Mouse (Mus musculus): Measurements from ENCODE around the gene Tyrobp.

The Tyrobp gene

DNA sequence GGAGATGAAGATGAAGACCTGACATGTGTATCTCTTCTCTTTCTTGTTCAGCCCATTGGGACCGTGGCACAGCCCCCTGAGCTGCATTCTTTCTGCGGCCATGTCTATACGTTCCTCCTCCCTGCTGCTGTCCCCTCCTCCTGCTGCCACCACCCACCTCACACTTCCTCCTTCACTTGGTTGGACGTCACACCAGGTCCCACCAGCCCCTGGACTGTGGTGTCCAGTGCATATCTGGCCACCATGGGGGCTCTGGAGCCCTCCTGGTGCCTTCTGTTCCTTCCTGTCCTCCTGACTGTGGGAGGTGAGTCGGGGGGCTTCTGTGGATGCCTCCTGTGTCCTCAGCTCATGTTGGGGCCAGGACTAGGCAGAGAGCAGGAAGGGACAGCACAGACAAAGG, at the start of gene Tyrobp:
TSS of gene Tyrobp (plus strand) at position 165 of the 400 bp plus-strand sequence.
- TF ChIP-seq GATA4 (IDR thresholded peaks at IDR 0.05; ENCODE audit: insufficient replicate concordance, low read length) = no peak

DNA sequence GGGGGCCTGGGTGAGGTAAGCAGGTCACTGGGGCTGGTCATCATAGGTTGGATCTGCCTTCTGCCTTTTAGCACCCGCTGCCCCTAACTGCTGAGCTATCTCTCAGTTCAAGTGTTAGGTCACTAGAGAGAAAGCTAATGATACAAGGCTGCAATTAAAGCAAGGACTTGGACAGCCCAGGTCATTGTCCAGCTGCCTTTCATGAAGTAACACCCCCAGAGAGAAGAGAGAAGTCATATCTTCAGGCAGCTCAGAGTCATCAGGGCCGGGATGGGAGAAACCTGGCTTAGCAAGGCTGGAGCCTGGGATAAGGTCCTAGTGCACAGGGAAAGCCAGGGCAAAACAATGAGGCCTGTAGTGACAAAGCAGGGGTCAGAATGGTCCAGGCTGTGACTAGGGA, 46.1 kb upstream of the Tyrobp start:
- no peak for TF ChIP-seq GATA4 (IDR thresholded peaks at IDR 0.05; ENCODE audit: insufficient replicate concordance, low read length)

DNA sequence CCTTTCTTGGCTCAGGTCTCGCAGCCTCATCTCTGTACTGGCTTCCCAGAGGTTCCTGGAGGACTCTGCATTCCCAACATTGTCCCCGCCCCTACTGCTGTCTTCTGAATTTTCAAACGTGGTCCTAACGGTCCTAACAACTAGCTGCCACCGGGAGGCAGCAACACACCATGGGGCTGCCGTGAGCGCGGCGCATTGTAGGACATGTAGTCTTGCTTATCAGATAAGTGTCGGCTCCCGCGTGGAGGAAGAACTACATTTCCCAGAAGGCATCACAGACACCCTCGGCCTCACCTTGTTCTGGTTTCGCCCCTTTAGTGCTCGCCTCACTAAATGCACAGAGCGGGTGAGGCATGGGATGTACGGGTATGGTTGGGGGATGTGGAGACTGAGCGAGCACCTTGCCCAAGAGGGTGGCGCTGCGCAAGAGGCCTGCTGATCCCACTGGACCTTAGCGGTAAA, 40.0 kb upstream of the Tyrobp start:
- peak; percentile 99 for TF ChIP-seq GATA4 (IDR thresholded peaks at IDR 0.05; ENCODE audit: insufficient replicate concordance, low read length)

DNA sequence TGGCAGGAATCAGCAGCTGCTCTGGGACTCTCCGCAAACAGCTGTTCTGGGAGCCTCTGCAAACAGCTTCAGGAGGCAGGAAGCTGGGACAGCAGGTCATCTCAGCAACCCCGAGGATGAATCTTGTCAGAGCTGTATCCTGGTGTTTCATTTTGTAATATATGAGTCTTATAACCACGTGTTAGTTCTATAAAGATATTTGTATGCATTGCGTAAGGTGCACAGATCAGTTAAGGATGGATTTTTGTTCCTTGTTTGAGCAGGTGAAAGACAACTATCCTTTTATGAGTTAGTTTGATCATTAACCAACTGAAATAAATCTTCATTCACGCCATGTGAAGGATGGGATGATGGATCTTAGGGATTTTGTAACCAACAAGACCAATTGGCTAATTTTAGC, 33.5 kb upstream of the Tyrobp start:
- no peak for TF ChIP-seq GATA4 (IDR thresholded peaks at IDR 0.05; ENCODE audit: insufficient replicate concordance, low read length)

DNA sequence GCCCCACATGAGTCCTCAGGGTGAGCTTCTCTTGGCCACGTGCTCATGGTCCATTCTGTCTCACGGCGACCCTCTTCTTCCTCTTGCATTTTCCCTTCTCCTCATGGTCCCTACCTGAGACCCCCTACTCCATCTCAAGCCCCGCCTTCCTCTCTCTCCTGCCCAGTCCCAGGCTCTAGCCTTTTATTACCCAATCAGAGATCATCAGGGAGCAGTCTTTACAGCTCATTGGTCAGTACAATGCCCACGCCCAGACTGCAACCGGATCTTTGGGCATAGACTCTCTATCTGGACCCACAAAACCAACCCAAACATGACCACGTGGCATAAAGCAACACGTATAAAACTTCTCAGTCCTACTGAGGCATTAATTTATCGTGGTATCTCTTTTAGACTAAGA, 29.5 kb upstream of the Tyrobp start:
- TF ChIP-seq GATA4 (IDR thresholded peaks at IDR 0.05; ENCODE audit: insufficient replicate concordance, low read length) = no peak

DNA sequence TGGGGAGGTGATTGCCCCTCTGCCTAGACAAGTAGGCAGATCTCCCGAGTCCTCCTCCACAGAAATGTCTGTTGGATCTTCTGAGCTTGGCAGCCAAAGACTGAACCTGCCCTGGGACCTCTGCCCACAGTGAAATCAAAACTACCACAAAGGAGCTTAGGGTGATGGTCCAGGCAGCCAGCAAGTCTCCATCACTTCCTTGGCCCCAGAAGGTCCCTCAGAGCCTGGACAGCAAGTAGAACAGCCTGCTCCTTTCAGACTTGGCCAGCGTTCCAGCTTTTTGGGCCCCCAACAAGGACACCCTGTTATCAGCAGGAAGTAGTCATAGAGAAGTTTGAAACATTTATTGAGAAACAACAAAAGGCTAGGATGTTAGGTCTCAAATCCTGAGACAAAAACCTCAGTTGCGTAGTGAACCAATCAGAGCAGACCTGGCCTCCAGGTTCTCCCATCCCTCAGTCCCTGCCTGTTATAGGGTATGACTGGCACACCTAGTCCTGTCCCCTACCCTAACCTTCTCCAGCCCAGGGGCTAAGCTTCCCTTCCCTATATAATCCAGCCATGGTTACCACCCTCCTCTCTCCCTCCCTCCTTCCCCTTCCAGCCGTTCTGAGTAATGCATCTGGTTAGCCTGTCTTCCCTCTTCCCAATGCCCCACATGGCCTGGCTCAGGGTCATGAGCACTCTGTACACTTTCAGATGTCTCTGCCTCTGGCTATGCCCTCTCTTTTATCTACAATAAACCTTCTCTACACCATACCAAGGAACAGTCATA, 20.6 kb upstream of the Tyrobp start:
- no peak for TF ChIP-seq GATA4 (IDR thresholded peaks at IDR 0.05; ENCODE audit: insufficient replicate concordance, low read length)

DNA sequence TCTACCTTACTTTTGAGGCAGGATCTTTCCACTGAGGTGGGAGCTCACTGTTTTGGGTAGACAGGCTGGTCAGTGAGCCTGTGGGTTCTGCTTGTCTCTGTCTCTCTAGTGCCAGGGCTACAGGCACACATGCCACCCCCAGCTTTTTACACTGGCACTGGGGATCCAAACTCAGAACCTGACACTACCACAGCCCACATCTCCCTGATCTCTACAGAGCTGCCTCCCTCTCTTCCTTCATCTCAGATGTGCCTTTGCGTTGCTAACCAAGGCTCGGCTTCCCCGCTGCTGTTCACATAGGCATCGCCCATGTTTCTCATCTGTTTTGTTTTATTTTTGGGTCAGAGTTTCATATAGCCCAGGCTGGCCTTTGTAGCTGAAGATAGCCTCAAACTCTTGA, 19.9 kb upstream of the Tyrobp start:
- no peak for TF ChIP-seq GATA4 (IDR thresholded peaks at IDR 0.05; ENCODE audit: insufficient replicate concordance, low read length)

DNA sequence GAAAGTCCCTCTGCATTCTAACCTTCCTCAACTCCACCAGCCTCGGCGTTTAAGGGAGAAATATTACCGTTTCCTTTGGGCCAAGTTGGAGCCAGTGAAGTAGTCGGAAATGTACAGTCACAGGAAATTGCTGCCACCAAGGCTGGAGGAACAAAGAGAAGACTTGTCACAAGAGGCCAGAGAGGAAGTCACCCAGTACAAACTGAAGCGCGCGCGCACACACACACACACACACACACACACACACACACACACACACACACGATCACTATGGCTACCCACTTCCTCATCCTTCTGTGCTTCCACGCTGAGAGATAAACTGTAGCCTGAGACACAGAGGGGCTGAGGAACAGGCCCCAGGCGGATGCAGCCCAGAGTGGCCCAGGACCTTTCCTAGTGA, 19.2 kb upstream of the Tyrobp start:
- peak; percentile 78 for TF ChIP-seq GATA4 (IDR thresholded peaks at IDR 0.05; ENCODE audit: insufficient replicate concordance, low read length)

DNA sequence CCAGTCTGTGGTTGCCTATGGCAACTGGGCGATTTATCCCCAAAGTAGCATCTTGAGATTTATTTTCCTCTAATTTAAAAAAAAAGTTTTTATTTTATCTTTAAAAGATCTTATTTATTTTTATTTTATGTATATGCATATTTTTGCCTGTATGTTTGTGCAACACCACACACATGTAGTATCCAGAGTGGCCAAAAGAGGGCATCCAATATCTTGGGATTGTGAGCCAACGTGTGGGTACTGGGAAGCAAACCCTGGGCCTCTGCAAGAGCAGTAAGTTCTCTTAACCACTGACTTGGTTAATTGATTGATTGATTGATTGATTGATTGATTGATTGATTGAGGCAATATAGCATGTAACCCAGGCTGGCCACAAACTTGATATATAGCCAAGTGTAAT, 18.7 kb upstream of the Tyrobp start:
- TF ChIP-seq GATA4 (IDR thresholded peaks at IDR 0.05; ENCODE audit: insufficient replicate concordance, low read length) = no peak

DNA sequence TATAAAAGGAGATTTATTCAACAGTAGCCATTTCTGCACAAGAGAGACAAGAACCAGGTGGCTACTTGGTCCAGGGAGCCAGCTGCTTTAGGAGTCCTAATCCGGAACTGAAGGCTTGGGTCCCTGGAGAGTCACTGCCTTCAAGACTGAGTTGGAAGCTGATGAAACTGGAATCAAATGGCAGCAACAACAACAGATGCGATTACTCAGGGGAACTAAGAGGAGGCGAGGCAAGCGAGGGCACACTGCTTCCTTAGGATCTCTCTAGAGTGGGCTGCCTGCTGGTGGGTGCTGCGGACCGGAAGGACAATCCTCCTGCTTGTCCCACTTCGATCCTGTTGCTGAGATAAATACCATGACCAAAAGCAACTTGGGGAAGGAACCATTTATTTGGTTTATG, 13.9 kb upstream of the Tyrobp start:
- no peak for TF ChIP-seq GATA4 (IDR thresholded peaks at IDR 0.05; ENCODE audit: insufficient replicate concordance, low read length)

DNA sequence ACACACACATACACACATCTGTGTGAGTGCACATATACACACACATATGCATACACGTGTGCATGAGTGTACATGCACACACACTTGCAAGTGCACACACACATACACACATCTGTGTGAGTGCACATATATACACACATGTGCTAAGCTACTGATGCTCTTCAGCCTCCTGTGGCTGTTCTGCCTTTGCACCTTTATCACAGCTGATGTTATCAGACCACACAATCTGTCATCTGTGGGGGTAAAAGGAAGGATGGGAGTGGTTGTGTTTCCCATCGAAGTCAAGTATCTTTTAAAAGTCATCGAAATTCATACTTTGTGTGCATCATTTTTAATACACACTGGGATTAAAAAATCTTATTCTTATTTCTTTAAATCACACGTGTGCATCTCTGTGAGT, 11.2 kb upstream of the Tyrobp start:
- no peak for TF ChIP-seq GATA4 (IDR thresholded peaks at IDR 0.05; ENCODE audit: insufficient replicate concordance, low read length)

DNA sequence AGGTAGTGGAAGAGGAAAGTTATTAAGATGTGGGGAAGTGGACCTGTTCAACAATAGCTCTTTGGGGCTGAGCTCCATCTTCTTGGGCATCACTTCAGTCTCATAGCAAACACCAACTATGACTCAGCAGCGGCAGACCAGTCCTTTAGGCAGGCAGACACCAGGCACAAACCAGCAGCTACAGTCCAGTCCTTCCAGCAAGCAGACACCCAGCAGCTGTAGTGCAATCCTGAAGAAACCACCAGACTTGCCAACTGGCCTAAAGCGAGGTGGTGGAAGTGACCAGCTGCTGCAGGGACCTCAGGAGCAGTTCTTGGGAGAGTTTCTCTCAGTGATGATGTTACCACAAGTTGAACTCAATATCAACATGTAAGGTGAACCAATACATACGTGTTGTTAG, 4.9 kb upstream of the Tyrobp start:
- no peak for TF ChIP-seq GATA4 (IDR thresholded peaks at IDR 0.05; ENCODE audit: insufficient replicate concordance, low read length)

DNA sequence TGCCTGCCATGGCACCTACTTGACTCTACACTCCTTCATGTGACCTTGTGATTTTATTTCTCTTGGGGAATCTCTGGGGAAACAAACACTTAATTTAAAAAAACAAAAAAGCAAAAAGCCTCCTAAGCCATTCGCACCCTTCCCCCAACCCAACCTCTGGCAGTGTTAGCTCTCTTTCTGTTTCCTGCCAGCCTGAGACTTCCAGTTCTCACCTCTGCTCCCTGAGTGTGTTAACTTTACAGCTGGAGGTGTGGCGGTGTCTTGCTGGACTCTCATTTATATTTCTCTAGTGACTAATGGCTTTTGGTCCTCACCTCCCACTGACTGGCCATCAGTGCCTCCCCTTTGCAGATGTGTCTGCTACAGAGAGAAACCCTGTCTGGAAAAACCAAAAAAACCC, 3.8 kb upstream of the Tyrobp start:
- TF ChIP-seq GATA4 (IDR thresholded peaks at IDR 0.05; ENCODE audit: insufficient replicate concordance, low read length) = no peak

DNA sequence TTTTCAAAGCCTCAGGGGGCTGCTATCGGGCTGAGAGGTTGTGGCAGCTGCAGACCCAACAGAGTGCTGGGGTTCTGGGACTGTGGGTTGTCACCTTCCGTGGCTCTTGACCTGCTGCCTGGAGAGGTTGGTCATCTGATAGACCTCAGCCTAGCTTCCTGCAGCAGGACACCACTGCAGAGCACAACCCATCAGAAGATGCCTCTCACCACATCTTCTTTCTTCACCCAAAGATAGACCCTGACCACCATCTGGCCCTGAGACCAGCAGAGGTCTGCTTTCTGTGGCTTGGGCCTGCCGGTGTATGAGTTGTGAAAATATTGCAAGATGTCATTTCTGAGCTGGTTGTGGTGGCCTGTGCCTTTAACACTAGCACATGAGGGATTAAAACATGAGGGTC, 2.5 kb upstream of the Tyrobp start:
- no peak for TF ChIP-seq GATA4 (IDR thresholded peaks at IDR 0.05; ENCODE audit: insufficient replicate concordance, low read length)

DNA sequence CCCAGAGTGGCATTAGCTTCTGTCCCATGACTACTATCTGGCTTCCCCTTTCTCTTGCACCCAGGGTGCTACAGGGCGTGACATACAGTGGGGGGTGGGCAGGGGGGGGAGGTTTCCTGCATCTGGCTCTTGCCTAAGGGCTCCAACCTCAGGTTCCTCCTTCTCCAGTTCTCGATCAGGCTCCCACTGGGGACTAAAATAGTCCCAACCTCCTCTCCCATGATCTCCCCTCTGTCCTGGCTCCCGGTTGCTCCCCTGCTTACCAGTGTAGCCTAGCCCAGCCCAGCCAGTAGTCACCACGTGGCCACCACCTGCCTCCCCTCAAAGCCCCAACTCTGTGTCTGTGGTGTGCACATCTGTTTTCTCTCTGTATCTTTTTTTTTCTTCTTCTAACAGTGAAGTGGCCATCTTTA, 819 bp upstream of the Tyrobp start:
- no peak for TF ChIP-seq GATA4 (IDR thresholded peaks at IDR 0.05; ENCODE audit: insufficient replicate concordance, low read length)

DNA sequence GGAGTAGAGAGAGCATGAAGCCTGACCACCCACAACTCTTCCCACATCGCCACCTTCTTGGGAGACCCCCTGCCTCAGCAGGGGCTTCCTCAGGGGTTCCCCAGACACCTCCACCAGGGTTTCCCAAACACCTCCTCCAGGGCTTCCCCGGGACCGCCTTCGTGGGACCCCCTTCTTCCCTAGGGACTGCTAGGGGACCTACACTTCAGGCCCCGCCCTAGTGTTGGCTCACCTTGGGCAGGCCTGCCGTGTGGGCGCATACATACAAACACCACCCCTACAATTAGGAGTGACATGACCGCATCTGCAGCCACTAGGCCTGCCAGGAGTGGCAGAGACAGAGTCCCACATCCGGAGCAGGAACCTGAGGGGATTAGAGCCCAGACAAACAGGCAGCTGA, 4.3 kb downstream of the Tyrobp start:
- no peak for TF ChIP-seq GATA4 (IDR thresholded peaks at IDR 0.05; ENCODE audit: insufficient replicate concordance, low read length)
